Mouse (Mus musculus): ENCODE data around the gene Lhx1.

Gene Lhx1

DNA sequence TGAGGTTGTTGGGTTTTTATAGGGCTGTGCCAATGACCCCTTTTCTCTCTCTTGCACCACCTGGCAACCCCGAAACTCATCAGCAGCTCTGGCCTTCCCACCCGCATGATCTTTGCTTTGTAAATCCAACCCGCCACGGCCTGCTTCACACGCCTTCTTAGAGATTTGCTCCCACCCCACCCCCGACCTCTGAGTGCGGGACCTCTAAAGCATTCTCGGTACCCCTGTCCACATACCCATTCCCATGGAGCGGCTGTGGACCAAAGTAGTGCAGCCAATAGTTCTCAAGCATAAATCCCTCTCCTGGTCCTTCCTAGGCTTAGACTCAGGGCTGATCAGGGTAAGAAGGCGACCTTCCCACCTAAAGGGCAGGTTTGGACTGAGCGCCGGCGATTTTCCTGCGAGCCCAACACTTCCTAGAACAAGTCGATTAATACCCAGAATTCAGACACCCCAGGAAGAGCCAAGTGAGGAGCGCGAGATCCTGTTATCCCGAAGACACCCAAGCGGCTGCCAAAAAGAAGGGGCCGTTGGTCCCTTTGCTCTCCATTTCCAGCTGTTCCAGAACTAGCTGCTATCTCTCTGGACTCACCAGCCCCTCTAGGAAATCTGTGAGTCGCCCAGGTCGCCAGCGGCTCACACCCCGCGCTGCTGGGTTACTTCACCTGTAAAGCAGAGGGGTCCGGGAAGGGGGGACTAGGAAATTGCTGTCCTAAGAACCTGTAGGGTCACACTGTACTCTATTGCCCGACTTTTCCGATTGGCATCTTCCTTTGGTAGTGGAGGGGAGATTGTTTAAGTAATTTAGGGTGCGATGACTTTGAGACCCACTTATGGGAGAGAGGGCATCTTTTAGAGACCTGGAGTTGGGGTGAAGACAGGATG lies 1.9 kb upstream of the Lhx1 start:
- in situ Hi-C loops (cut with MboI, MseI) = loop anchor here (10.0 kb wide), 2 partner anchors 268 to 1298 kb away; no protein-coding TSS in a partner anchor

DNA sequence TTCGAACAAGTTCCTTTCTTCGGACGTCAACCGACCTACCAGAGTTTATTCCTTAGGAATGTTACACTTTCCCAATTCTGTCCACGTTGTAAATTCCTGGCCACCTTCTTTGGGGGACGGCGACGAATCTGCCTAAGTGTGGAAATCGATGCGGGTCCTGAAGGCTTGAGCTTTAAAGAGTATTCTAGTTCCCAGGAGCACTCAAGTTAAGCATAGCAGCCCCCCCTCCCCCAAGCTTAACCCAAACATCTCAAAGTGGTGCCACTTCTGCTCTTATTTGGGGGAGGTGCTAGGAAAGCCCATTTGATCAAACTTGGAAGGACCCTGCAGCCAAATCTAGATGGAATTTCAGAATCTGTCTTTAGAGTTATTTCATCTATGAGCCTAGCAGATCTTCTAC lies 1.1 kb upstream of the Lhx1 start:
- in situ Hi-C loops (cut with MboI, MseI) = loop anchor here (10.0 kb wide), 2 partner anchors 268 to 1298 kb away; no protein-coding TSS in a partner anchor

GRCm38 (mm10) chr11:84524511-84525270 lies 644 bp downstream of the Lhx1 start:
- in situ Hi-C loops (cut with MboI, MseI) = loop anchor here (10.0 kb wide), 2 partner anchors 270 to 1300 kb away; no protein-coding TSS in a partner anchor

- in situ Hi-C loops (cut with MboI, MseI) = loop anchor here (10.0 kb wide), 2 partner anchors 271 to 1301 kb away; no protein-coding TSS in a partner anchor
Observed at GRCm38 (mm10) chr11:84523841-84524510, 1.4 kb downstream of the Lhx1 start.

GRCm38 (mm10) chr11:84523321-84523831 lies 2.0 kb downstream of the Lhx1 start:
- in situ Hi-C loops (cut with MboI, MseI) = loop anchor here (10.0 kb wide), 2 partner anchors 271 to 1301 kb away; no protein-coding TSS in a partner anchor

- in situ Hi-C loops (cut with MboI, MseI) = loop anchor here (10.0 kb wide), 2 partner anchors 272 to 1302 kb away; no protein-coding TSS in a partner anchor
Observed at GRCm38 (mm10) chr11:84522577-84523320, 2.6 kb downstream of the Lhx1 start.

DNA sequence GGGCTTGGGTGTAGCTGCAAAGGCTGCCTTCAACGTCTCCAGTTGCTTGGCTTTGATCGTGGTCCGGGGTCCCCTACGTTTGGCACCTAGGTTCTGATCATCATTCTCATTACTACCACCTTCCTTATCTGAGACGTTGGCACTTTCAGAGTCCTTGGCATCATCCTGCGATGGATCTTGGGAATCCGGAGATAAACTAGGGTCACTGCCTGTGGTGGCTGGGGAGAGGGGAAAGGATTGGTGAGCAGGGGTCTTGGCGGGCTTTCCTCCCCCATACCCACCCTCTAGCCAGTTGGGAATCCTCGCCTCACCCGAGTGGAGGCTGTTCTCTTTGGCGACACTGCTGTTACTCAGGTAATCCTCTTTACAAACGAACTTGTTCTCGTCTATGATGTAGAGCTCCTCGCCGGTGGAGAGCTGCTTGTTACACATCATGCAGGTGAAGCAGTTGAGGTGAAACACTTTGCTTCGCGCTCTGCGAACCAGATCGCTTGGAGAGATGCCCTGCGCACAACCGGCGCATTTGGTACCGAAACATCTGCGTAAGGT lies 3.5 kb downstream of the Lhx1 start:
- in situ Hi-C loops (cut with MboI, MseI) = loop anchor here (10.0 kb wide), 2 partner anchors 273 to 1303 kb away; no protein-coding TSS in a partner anchor

DNA sequence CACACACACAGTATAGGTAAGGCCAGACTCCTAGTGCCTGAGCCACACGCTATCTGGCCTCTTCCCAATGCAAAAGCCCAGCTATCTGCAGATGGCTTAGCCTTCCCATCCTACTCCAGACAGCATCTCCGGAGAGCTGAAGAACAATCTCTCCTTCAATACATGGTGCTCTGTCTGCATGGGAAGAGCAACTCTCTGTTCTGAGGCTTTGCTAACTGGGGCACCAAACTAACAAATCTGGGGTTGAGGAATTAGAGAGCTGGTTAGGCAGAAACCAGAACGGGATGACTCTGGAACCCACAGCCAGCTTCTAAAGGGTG lies 4.3 kb downstream of the Lhx1 start:
- in situ Hi-C loops (cut with MboI, MseI) = loop anchor here (10.0 kb wide), 2 partner anchors 274 to 1304 kb away; no protein-coding TSS in a partner anchor

- in situ Hi-C loops (cut with MboI, MseI) = loop anchor here (10.0 kb wide), 2 partner anchors 274 to 1304 kb away; no protein-coding TSS in a partner anchor
Observed at GRCm38 (mm10) chr11:84520269-84521070, 4.9 kb downstream of the Lhx1 start.

- in situ Hi-C loops (cut with MboI, MseI) = loop anchor here (10.0 kb wide), 2 partner anchors 275 to 1305 kb away; no protein-coding TSS in a partner anchor
Observed at GRCm38 (mm10) chr11:84519576-84520268, 5.6 kb downstream of the Lhx1 start.

DNA sequence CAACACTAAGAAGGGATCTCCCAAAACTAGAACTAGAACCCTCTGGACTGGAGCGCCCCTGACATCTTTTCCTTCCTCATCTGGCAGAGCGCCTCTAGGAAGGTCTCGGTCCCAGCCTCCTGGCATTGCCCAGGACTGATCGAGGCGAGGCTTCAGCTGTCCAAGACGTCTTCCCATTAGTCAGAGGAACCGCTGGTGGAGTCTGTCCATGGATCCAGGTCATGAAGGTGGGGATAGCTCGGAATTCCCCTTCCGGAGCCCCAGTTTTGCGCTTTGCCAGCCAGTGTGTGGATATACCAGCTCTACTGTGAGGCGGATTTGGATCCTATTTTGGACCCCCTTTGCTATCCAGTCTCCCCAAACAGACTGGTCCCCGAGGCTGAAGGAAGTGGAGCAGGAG lies 6.3 kb downstream of the Lhx1 start:
- in situ Hi-C loops (cut with MboI, MseI) = no loop called here

DNA sequence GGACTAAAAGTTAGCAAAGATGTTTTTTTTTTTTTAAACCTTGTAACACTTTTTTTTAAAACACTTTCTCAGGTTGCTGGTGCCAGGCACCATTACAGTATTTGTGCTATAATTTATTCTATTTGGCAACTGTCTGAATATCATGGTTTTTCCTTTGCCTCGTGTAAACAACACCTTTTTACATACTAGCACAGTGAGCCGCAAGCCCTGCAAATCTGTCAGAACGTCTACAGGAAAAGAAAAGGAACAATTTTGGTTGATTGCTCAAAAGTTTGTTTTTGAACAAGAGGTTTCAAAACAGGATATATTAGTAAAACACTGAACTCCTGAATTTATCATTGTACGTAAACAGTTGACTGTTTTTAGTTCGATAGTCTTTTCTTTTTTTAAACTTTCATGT lies 7.1 kb downstream of the Lhx1 start:
- in situ Hi-C loops (cut with MboI, MseI) = no loop called here

- in situ Hi-C loops (cut with MboI, MseI) = no loop called here
Observed at GRCm38 (mm10) chr11:84517431-84517830, 7.9 kb downstream of the Lhx1 start.

GRCm38 (mm10) chr11:84516501-84517240 lies 8.7 kb downstream of the Lhx1 start:
- in situ Hi-C loops (cut with MboI, MseI) = no loop called here

GRCm38 (mm10) chr11:84513171-84514116 lies 11.9 kb downstream of the Lhx1 start, which contains the start of gene Aatf:
Gene Aatf (minus strand): TSS chr11:84513522.
- in situ Hi-C loops (cut with MboI, MseI) = no loop called here

DNA sequence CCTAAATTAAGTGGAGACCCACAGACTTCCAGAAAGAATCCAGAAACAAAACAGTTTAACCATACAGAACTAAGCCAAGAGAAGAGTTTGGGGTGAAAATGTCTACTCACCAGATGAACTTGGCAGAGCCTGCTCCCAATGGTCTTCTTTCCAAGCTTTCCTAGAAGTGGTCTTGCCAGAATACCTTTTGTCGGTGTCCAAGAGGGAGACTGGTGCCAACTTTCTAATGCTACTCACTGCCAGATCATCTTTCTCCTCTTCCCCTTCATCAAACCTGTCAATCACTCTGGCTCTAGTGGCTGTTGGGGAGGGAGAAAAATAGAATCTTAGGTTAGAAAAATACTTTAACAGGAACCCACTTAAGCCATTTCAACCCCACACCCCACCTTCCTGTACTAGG lies 13.3 kb downstream of the Lhx1 start:
- in situ Hi-C loops (cut with MboI, MseI) = no loop called here

GRCm38 (mm10) chr11:84504296-84504695 lies 21.0 kb downstream of the Lhx1 start:
- in situ Hi-C loops (cut with MboI, MseI) = no loop called here

Data from T-helper 1 cell (primary cell).